8 mouse cellular contexts compared by ENCODE assay signal in the genomic region with DNA sequence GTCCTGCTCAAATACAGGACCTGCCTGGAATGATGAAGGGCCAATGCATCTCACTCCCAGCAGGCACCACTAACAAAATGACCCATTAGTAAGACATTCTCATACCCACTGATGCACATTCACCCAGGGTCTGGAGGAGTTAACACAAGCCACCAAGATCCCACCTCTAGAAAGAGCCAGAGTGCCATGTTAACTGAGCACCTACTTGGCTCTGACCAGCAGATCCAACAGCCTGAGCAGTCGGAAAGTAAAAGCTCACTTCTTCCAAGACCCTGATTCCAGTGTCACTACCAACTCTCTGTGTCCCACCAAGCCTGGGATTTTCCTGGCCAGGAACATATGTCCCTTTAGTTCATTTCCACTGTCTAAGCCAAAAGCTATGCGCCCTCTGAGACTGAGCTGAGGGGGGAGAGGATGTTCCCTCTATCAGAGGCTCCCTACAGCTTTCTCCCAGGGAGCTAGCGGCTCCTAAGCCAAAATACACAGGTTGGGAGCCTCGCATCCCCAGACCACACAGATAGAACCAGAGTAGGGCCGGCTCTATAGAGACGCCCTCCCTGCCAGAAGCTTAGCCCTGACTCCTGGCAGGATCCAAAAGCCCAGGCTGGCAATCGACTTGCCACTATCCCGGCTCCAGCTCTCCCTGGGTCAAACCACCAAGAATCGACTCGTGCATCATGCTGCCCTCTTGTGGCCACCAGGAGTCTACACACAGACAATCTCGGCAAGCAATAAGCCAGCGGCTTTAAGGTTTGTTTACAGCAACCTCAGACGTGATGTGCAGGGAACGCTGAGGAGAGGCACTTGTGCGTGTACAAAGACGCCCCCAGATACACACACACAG.
A peak's percentile ranks its signal among the peaks of the same experiment; 100 is the strongest.
DNase-seq lines count a peak whose midpoint lies in the region; ATAC-seq lines count a peak whose summit lies in the region.

No protein-coding gene starts in this region.

- intact Hi-C loops in left cerebral cortex, postnatal 25 days (cut with DNase I) = no loop called here

- peak; percentile 43 for DNase-seq in liver
- peak; percentile 91 for DNase-seq in cerebellum, adult 9-10 months
- peak; percentile 72 to 76 for DNase-seq in left cerebral cortex, postnatal 25 days (ENCODE audit: low spot score in 2 of 2)
- peak; percentile 91 for DNase-seq in midbrain, embryonic 14.5 days

- no peaks in the 10 kb centered on the region for H3K9me3 ChIP-seq in liver, embryonic 12.5 days (replicated peaks)
- no peaks in the 10 kb centered on the region for H3K9me3 ChIP-seq in hindbrain, embryonic 16.5 days (ENCODE audit: control insufficient read depth, low read length)
- H3K9me3 ChIP-seq in midbrain, embryonic 14.5 days (ENCODE audit: control insufficient read depth, low read length) = no peaks in the 10 kb centered on the region
- no peaks in the 10 kb centered on the region for H3K9me3 ChIP-seq in stomach, embryonic 14.5 days (ENCODE audit: control insufficient read depth, low read depth, low read length)

- peaks cover 1% of the 10 kb centered on the region for H3K27me3 ChIP-seq in liver, embryonic 12.5 days (replicated peaks)
- no peaks in the 10 kb centered on the region for H3K27me3 ChIP-seq in hindbrain, embryonic 16.5 days (replicated peaks; ENCODE audit: control insufficient read depth, insufficient read depth, low read length)
- no peaks in the 10 kb centered on the region for H3K27me3 ChIP-seq in midbrain, embryonic 14.5 days (ENCODE audit: control insufficient read depth, insufficient read depth, low read length)
- H3K27me3 ChIP-seq in stomach, embryonic 14.5 days (ENCODE audit: control insufficient read depth, insufficient read depth, low read length) = no peaks in the 10 kb centered on the region

- no peak overlapping the region for H3K4me2 ChIP-seq in liver, embryonic 12.5 days
- H3K4me2 ChIP-seq in hindbrain, embryonic 16.5 days (ENCODE audit: low read length) = peak overlapping the region; percentile 53
- H3K4me2 ChIP-seq in midbrain, embryonic 14.5 days (ENCODE audit: low read length) = peak overlapping the region; percentile 40
- peak overlapping the region; percentile 22; the same call in 1 of the 2 replicates for H3K4me2 ChIP-seq in stomach, embryonic 14.5 days (replicated peaks; ENCODE audit: low read depth, low read length)

- no peak overlapping the region for H3K4me3 ChIP-seq in liver, embryonic 12.5 days
- no peak overlapping the region for H3K4me3 ChIP-seq in hindbrain, embryonic 16.5 days (ENCODE audit: low read length)
- H3K4me3 ChIP-seq in midbrain, embryonic 14.5 days (replicated peaks; ENCODE audit: low read depth, low read length) = no peak overlapping the region
- no peak overlapping the region for H3K4me3 ChIP-seq in stomach, embryonic 14.5 days (ENCODE audit: low read depth, low read length)

- ATAC-seq in liver, embryonic 12.5 days = no peak
- ATAC-seq in frontal cortex, adult (ENCODE audit: low TSS enrichment) = peak; percentile 85
- ATAC-seq in hindbrain, embryonic 16.5 days = peak; percentile 84
- peak; percentile 78 for ATAC-seq in midbrain, embryonic 14.5 days (ENCODE audit: low FRiP score, low TSS enrichment)
- ATAC-seq in stomach, embryonic 14.5 days (ENCODE audit: insufficient number of reproducible peaks, insufficient read depth, low FRiP score, low read depth) = 0 out of 2 replicates have a peak, but pooled peaks have one; percentile 26

- no peak overlapping the region for H3K9ac ChIP-seq in liver, embryonic 12.5 days
- peak overlapping the region; percentile 51 for H3K9ac ChIP-seq in hindbrain, embryonic 16.5 days (ENCODE audit: low read depth, low read length)
- H3K9ac ChIP-seq in midbrain, embryonic 14.5 days (replicated peaks; ENCODE audit: low read length) = no peak overlapping the region
- no peak overlapping the region for H3K9ac ChIP-seq in stomach, embryonic 14.5 days (replicated peaks; ENCODE audit: low read depth, low read length)

- WGBS in liver, embryonic 12.5 days (ENCODE audit: insufficient replicate concordance) = 15% methylated on average over 16 of the region's 16 CpGs
- WGBS in hindbrain, embryonic 16.5 days = 12% methylated on average over 16 of the region's 16 CpGs
- 15% methylated on average over 16 of the region's 16 CpGs for WGBS in midbrain, embryonic 14.5 days
- 18% methylated on average over 16 of the region's 16 CpGs for WGBS in stomach, embryonic 14.5 days

- no peaks in the 10 kb centered on the region for H3K36me3 ChIP-seq in liver, embryonic 12.5 days
- no peaks in the 10 kb centered on the region for H3K36me3 ChIP-seq in hindbrain, embryonic 16.5 days (ENCODE audit: control insufficient read depth, insufficient read depth, low read length)
- no peaks in the 10 kb centered on the region for H3K36me3 ChIP-seq in midbrain, embryonic 14.5 days (ENCODE audit: control insufficient read depth, insufficient read depth, low read length)
- no peaks in the 10 kb centered on the region for H3K36me3 ChIP-seq in stomach, embryonic 14.5 days (ENCODE audit: control insufficient read depth, insufficient read depth, low read length)

- H3K4me1 ChIP-seq in liver, embryonic 12.5 days = no peaks in the 10 kb centered on the region
- peaks cover 14% of the 10 kb centered on the region for H3K4me1 ChIP-seq in hindbrain, embryonic 16.5 days (ENCODE audit: control insufficient read depth, insufficient read depth, low read depth, low read length)
- H3K4me1 ChIP-seq in midbrain, embryonic 14.5 days (ENCODE audit: control insufficient read depth, insufficient read depth, low read length) = peaks cover 8% of the 10 kb centered on the region; the same call in 1 of the 2 replicates
- H3K4me1 ChIP-seq in stomach, embryonic 14.5 days (ENCODE audit: control insufficient read depth, insufficient read depth, low read length) = peaks cover 6% of the 10 kb centered on the region; the same call in 1 of the 2 replicates

- no peak overlapping the region for H3K27ac ChIP-seq in liver, embryonic 12.5 days
- H3K27ac ChIP-seq in hindbrain, embryonic 16.5 days (ENCODE audit: low read depth, low read length) = 0 out of 2 replicates have a peak overlapping the region, but pooled peaks have one; percentile 29
- H3K27ac ChIP-seq in midbrain, embryonic 14.5 days (replicated peaks; ENCODE audit: low read depth, low read length) = no peak overlapping the region
- no peak overlapping the region for H3K27ac ChIP-seq in stomach, embryonic 14.5 days (ENCODE audit: low read length)
